Mouse (Mus musculus): ENCODE measurements at regions not wholly inside any gene's neighbourhood (a gene's known extent, or its start where the extent isn't known, plus 50 kb on each side); places are given as distances from the start of the nearest gene placed in this dataset.
A peak's percentile ranks its signal among the peaks of the same experiment; 100 is the strongest.

DNA sequence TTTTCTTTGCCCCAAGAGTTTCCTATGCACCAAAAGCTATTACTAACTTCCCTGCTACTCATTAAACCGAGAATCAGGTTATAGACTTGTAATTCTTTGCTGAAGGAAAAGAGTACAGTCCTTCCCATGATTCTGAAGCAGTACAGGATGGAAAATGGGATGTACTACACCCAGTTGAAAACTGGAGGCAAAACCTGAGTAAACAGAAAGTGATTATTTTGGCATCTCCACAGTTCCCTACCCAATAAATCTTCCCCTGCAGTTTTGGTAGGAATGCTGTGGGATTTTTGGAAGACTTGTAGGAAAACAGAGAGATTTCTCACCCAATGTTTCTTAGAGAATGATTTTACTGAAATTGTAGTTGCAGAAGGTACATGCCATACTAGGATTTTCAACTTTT lies 268.5 kb downstream of the Dio2 start:
- no peak for DNase-seq (ENCODE audit: low spot score)

DNA sequence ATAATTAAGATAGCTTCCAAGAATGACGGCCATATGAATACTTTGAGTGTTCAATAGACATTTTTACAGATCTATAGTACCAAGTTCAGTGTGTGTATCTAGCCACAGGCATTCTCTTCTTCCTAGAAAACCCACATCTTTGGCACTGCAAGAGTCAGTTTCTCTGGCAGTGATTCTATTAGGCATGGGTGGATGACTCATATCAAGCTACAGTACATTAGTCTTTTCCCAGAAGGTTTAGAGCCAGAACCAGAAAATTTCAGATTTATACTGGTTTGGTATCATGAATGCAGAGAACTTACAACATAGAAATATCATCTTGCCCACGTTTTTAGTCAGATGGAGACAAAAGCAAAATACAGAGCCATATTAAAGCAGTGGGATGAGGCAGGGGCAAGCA lies 278.1 kb downstream of the Dio2 start:
- DNase-seq (ENCODE audit: low spot score): peak; percentile 4

- DNase-seq (ENCODE audit: low spot score): no peak
Observed at GRCm38 (mm10) chr12:90440672-90441071, 297.6 kb downstream of the Dio2 start.

DNA sequence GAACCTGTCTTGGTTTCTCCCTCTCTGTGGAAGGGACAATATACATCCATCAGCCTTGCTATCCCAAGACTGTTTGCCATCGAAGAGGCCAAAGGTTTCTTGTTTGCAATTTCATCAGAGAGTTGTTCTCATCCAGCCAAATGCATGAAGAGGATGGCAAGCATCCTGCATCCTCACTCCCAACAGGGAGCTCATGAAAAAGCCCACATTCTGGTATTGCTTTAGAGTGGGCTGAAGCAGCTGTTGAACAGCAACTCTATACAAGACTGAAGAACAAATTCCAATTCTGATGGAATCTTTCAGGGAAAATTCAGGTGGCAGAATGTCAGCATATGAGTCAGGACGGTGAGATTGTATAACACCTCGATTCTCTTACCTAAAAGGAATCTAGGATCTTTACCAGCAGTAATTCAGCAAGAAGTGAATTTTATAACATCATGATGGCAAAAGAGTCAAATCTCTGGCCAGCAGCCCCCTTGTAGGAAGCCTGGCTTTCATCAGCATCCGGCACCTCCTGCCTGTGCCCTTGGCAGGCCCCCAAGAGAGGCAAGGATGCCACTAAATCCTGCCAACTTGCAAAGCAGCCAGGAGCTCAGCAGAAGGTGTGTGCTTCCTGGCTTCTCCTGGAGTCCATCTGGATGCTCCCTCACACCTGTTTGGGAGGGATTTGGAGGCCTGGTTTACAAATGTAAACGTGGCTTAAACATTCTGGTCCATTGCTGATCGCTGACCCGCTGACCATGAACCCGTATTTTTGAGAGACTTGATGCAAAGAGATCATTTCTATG lies 312.8 kb downstream of the Dio2 start:
- DNase-seq (ENCODE audit: low spot score): peak; percentile 60

DNA sequence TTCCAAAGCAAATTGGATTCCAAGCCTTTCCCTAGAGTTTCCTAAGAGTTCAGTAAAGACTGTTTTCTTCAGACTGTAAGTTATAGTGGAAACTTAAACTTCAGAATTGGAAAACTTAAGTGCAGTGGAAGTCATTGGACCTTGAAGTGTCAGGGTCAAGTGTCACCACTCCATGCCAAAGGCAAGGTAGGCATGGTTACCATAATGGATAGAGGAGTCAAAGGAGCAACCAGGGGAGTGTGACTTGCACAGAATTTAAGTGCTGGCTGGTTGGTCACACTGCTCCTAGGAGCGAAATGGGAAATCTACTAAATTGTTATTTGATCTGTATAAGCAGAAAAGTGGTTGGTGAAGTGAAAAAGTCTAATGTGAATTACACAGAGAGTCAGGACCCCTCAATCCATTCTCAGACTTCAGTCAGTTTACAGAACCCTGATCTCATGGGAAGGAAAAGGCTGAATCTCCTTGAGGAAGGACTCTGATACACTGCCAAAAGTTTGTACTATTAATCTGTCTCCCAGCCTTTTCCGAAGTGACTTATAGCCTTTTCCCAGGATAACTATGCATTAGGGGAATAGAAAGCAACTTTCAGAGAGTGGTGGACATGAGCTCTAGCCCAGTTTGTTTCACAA lies 320.5 kb downstream of the Dio2 start:
- no peak for DNase-seq (ENCODE audit: low spot score)

DNA sequence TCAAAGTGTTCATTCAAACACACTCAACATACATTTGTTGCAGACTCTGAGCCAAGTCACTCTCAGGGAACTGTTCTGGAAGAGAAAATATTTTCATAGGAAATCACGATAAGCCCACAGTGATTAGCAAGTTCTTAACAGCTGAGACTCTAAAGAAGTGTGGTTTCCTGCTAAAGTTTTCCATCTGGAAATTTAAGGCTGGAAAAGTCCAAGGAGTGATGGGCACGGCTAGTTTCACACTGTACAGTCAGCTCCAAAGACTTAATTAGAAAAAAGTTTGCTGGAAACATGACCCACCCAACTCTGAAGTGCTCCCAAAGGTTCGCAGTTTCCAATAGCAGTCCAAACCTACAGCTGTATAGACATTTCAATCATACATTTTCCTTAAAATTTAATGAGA lies 329.5 kb downstream of the Dio2 start:
- no peak for DNase-seq (ENCODE audit: low spot score)

DNA sequence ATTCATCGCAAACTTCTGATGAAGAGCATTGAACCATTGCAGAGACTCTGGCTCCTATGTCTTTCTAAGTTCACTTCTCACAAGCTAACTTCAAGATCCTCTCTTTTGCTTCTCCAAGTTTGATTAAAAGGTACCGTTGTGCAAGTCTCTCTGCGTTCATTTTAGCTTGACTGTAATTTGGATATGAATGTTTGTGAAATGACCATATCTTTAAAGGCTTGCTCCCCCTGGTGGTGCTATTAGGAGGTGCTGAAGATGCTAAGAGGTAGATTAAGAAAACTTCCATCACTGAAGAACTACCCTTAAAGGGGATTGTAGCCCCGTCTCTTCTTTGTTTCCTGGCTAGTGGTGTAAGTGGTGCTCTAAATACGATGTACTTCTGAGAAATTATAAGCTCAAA lies 339.7 kb downstream of the Dio2 start:
- peak; percentile 40 for DNase-seq (ENCODE audit: low spot score)

Measured in layer of hippocampus, adult 11-12 months (tissue).